Mouse (Mus musculus): ENCODE data around the gene Rnf121. TPM values are rescaled to one million over a fixed set of nuclear protein-coding genes. Genes with fewer than 3 reads are reported as not detected.
A peak's percentile ranks its signal among the peaks of the same experiment; 100 is the strongest.

Gene Rnf121
- polyA plus RNA-seq, 1 experiment: 17.7 TPM

GRCm38 (mm10) chr7:101969694-101970428 is 95.4 kb downstream of the Rnf121 start:
- H3K36me3 ChIP-seq (ENCODE audit: control insufficient read depth, insufficient read depth, low read length): no peaks in the 10 kb centered on the region
- H3K27me3 ChIP-seq (ENCODE audit: control insufficient read depth, insufficient read depth, low read length): no peaks in the 10 kb centered on the region
- H3K4me3 ChIP-seq (ENCODE audit: extremely low read depth, insufficient read depth, insufficient read length): peak overlapping the region; percentile 76
- TF ChIP-seq POLR2A (IDR thresholded peaks at IDR 0.05; ENCODE audit: low read depth, low read length) (peak; percentile 33), CTCF (IDR thresholded peaks at IDR 0.05; ENCODE audit: extremely low read depth, insufficient read depth, insufficient read length, insufficient replicate concordance) (no peak)
- peaks cover 3% of the 10 kb centered on the region; the same call in 1 of the 2 replicates for H3K4me1 ChIP-seq (ENCODE audit: control insufficient read depth, insufficient read depth, insufficient read length)
- WGBS: under 1% methylated on average over 35 of the region's 53 CpGs
- peak; percentile 62 to 82 for DNase-seq (ENCODE audit: low read depth in 1 of 2, low spot score in 2 of 2)
- peak overlapping the region; percentile 96 for H3K27ac ChIP-seq (ENCODE audit: insufficient read depth, low read length)

Other genes with a start within 250 kb of the Rnf121 start
- 0.07 TPM in 1 of 2 replicates, not detected in the other for gene Phox2a, start 247.2 kb downstream of the Rnf121 start, polyA plus RNA-seq (2012; rRNA removed)
- gene Inppl1, start 227.2 kb downstream of the Rnf121 start, polyA plus RNA-seq (2012; rRNA removed): 43.3 and 54.4 TPM in 2 replicates
- gene Folr2, start 208.3 kb downstream of the Rnf121 start, polyA plus RNA-seq (2012; rRNA removed): 0.75 and 1.4 TPM in 2 replicates
- 34.4 and 37.1 TPM in 2 replicates for gene Anapc15, start 201.8 kb downstream of the Rnf121 start, polyA plus RNA-seq (2012; rRNA removed)
- 0.51 and 0.76 TPM in 2 replicates for gene Folr1, start 194.7 kb downstream of the Rnf121 start, polyA plus RNA-seq (2012; rRNA removed)
- 117 and 136 TPM in 2 replicates for gene Lamtor1, start 159.6 kb downstream of the Rnf121 start, polyA plus RNA-seq (2012; rRNA removed)
- 0.07 and 0.15 TPM in 2 replicates for gene Tomt, start 159.1 kb downstream of the Rnf121 start, polyA plus RNA-seq (2012; rRNA removed)
- 2.5 and 2.8 TPM in 2 replicates for gene Lrrc51, start 131.6 kb downstream of the Rnf121 start, polyA plus RNA-seq (2012; rRNA removed)
- gene Numa1, start 131.4 kb downstream of the Rnf121 start, polyA plus RNA-seq (2012; rRNA removed): 89.8 and 96.9 TPM in 2 replicates
- 24.5 and 27.4 TPM in 2 replicates for gene Il18bp, start 46.8 kb downstream of the Rnf121 start, polyA plus RNA-seq (2012; rRNA removed)
- gene Xndc1, start within 50 bp of the Rnf121 start, polyA plus RNA-seq (2012; rRNA removed): 18.3 and 21.5 TPM in 2 replicates
- gene Xntrpc, start 244 bp upstream of the Rnf121 start, polyA plus RNA-seq (2012; rRNA removed): 2.6 and 4.9 TPM in 2 replicates
- 0.42 and 2.0 TPM in 2 replicates for gene Trpc2, start 17.6 kb upstream of the Rnf121 start, polyA plus RNA-seq (2012; rRNA removed)
- 0.13 and 0.15 TPM in 2 replicates for gene Art1, start 36.3 kb upstream of the Rnf121 start, polyA plus RNA-seq (2012; rRNA removed)
- 0.09 and 0.26 TPM in 2 replicates for gene Art5, start 44.0 kb upstream of the Rnf121 start, polyA plus RNA-seq (2012; rRNA removed)
- 0.04 and 0.18 TPM in 2 replicates for gene Chrna10, start 51.4 kb upstream of the Rnf121 start, polyA plus RNA-seq (2012; rRNA removed)
- gene Nup98, start 144.7 kb upstream of the Rnf121 start, polyA plus RNA-seq (2012; rRNA removed): 11.5 and 13.5 TPM in 2 replicates
- 57.8 and 72.9 TPM in 2 replicates for gene Pgap2, start 144.7 kb upstream of the Rnf121 start, polyA plus RNA-seq (2012; rRNA removed)
- gene Rhog, start 190.6 kb upstream of the Rnf121 start, polyA plus RNA-seq (2012; rRNA removed): 165 and 178 TPM in 2 replicates
- 49.3 and 57.8 TPM in 2 replicates for gene Stim1, start 202.3 kb upstream of the Rnf121 start, polyA plus RNA-seq (2012; rRNA removed)

All from spleen, adult 2 months (tissue).